Mouse (Mus musculus) stomach, postnatal 0 days (tissue): ENCODE data around the gene Timm29. TPM values are rescaled to one million over a fixed set of nuclear protein-coding genes. Genes with fewer than 3 reads are reported as not detected.
A peak's percentile ranks its signal among the peaks of the same experiment; 100 is the strongest.

Source experiments
- ATAC-seq: fragments of 200-750 bp; cut with Nextera tagmentation; 2 replicates; pipeline ENCODE4 v1.8.0; 2017; ENCODE audit not compliant: low FRiP score, low TSS enrichment
- DNase-seq: peaks from one replicate; pipeline ENCODE4 v3.0.0-alpha.2; 2016; ENCODE audit warnings: low spot score
- H3K27ac ChIP-seq: fragments of 300-500 bp; sonication (generic); replicated peaks from 2 replicates; pipeline ENCODE4 v1.5.1; 2014; ENCODE audit warnings: mild to moderate bottlenecking, control low read depth
- H3K27me3 ChIP-seq: fragments of 300-500 bp; sonication (generic); 2 replicates; pipeline ENCODE4 v1.6.1; 2014; ENCODE audit warnings: low read length; ENCODE audit not compliant: control insufficient read depth, insufficient read depth
- H3K36me3 ChIP-seq: fragments of 300-500 bp; sonication (generic); 2 replicates; pipeline ENCODE4 v1.6.1; 2014; ENCODE audit warnings: low read length, mixed read lengths; ENCODE audit not compliant: control insufficient read depth, insufficient read depth
- H3K4me1 ChIP-seq: fragments of 300-500 bp; sonication (generic); replicated peaks from 2 replicates; pipeline ENCODE4 v1.6.1; 2014; ENCODE audit warnings: antibody characterized with exemption; ENCODE audit not compliant: control insufficient read depth, insufficient read depth
- H3K4me2 ChIP-seq: fragments of 300-500 bp; sonication (generic); replicated peaks from 2 replicates; pipeline ENCODE4 v1.6.1; 2014; ENCODE audit warnings: low read depth, mild to moderate bottlenecking, control low read depth, moderate library complexity
- H3K4me3 ChIP-seq: fragments of 300-500 bp; sonication (generic); 2 replicates; pipeline ENCODE4 v1.5.1; 2014; ENCODE audit warnings: low read depth, low read length, control low read depth
- H3K9ac ChIP-seq: fragments of 300-500 bp; sonication (generic); 2 replicates; pipeline ENCODE4 v1.6.1; 2014; ENCODE audit warnings: mild to moderate bottlenecking, low read length, control low read depth, mixed read lengths
- H3K9me3 ChIP-seq: fragments of 300-500 bp; sonication (generic); 2 replicates; pipeline ENCODE4 v1.6.1; 2016; ENCODE audit warnings: low read length; ENCODE audit not compliant: control insufficient read depth
- CTCF ChIP-seq: IDR thresholded peaks from 2 replicates; pipeline ENCODE4 v1.5.1; 2016; ENCODE audit warnings: antibody characterized with exemption, low read depth, mild to moderate bottlenecking, moderate library complexity
- EP300 ChIP-seq: optimal IDR thresholded peaks from 2 replicates; pipeline ENCODE3; 2016; ENCODE audit warnings: antibody characterized with exemption
- WGBS: fragments of 180-500 bp; shearing (Covaris S2); extraction: QIAGEN DNeasy Blood & Tissue Kit; methylation state at CpG from one replicate; pipeline ENCODE4 v1.1.7; 2014; 5-methylcytosine and 5-hydroxymethylcytosine counted together
- polyA plus RNA-seq: library from polyadenylated mRNA; unstranded; fragments of >200 nt; fragmentation: Nextera tagmentation; extraction: Ambion mirVana; gene quantifications from 2 replicates; pipeline ENCODE4 v1.2.1, GENCODE M21; 2015

Gene Timm29
- polyA plus RNA-seq = 16.5 and 18.2 TPM in 2 replicates

GRCm38 (mm10) chr9:21592703-21593121, at the start of gene Timm29, which contains the start of gene Yipf2:
TSS of gene Timm29 (plus strand) at chr9:21592722.
TSS of gene Yipf2 (minus strand) at chr9:21592828.
- Histone ChIP-seq H3K27me3 (no peaks in the 10 kb centered on the region), H3K36me3 (peaks cover 17% of the 10 kb centered on the region), H3K27ac (peak within 1 kb of the TSS; percentile 90), H3K9ac (peak within 1 kb of the TSS; percentile 89), H3K4me3 (peak within 1 kb of the TSS; percentile 76), H3K4me1 (no peaks in the 10 kb centered on the region), H3K4me2 (peak within 1 kb of the TSS; percentile 97), H3K9me3 (no peaks in the 10 kb centered on the region)
- WGBS = 0% methylated on average over 30 of the region's 30 CpGs
- ATAC-seq (peak; percentile 93), DNase-seq (peak; percentile 90)
- TF ChIP-seq CTCF (no peak), EP300 (no peak)

- peak overlapping the region; percentile 57 for H3K4me2 ChIP-seq
- H3K36me3 ChIP-seq = no peaks in the 10 kb centered on the region
- 3% methylated on average over 9 of the region's 9 CpGs for WGBS
- DNase-seq = no peak
- peak overlapping the region; percentile 57 for H3K4me3 ChIP-seq
- peak overlapping the region; percentile 61 for H3K9ac ChIP-seq
- no peak for TF ChIP-seq EP300
- peak; percentile 21; the same call in 1 of the 2 replicates for TF ChIP-seq CTCF
- peak; percentile 82 for ATAC-seq
- H3K27me3 ChIP-seq = no peaks in the 10 kb centered on the region
- H3K4me1 ChIP-seq = peaks cover 3% of the 10 kb centered on the region; the same call in 1 of the 2 replicates
- no peaks in the 10 kb centered on the region for H3K9me3 ChIP-seq
- peak overlapping the region; percentile 90 for H3K27ac ChIP-seq
These were observed 47.1 kb upstream of the Timm29 start for GRCm38 (mm10) chr9:21545351-21545915.

GRCm38 (mm10) chr9:21545916-21546788, 46.4 kb upstream of the Timm29 start:
- Histone ChIP-seq H3K27ac (peak overlapping the region; percentile 90), H3K36me3 (no peaks in the 10 kb centered on the region), H3K4me3 (peak overlapping the region; percentile 57), H3K27me3 (no peaks in the 10 kb centered on the region), H3K4me2 (peak overlapping the region; percentile 57), H3K9ac (peak overlapping the region; percentile 95), H3K4me1 (peaks cover 3% of the 10 kb centered on the region; the same call in 1 of the 2 replicates), H3K9me3 (no peaks in the 10 kb centered on the region)
- WGBS = under 1% methylated on average over 62 of the region's 67 CpGs
- no peak for TF ChIP-seq EP300
- TF ChIP-seq CTCF = peak; percentile 71
- ATAC-seq (peak; percentile 94), DNase-seq (peak; percentile 100)

- no peak for DNase-seq
- Histone ChIP-seq H3K4me3 (peak within 1 kb of the TSS; percentile 77), H3K9me3 (no peaks in the 10 kb centered on the region), H3K36me3 (no peaks in the 10 kb centered on the region), H3K4me2 (peak within 1 kb of the TSS; percentile 83), H3K27ac (peak within 1 kb of the TSS; percentile 98), H3K27me3 (no peaks in the 10 kb centered on the region), H3K4me1 (peaks cover 3% of the 10 kb centered on the region; the same call in 1 of the 2 replicates), H3K9ac (peak within 1 kb of the TSS; percentile 95)
- 0% methylated on average over 1 of the region's 52 CpGs for WGBS
- no peak for ATAC-seq
- TF ChIP-seq CTCF = no peak
These were observed 45.8 kb upstream of the Timm29 start, which contains the start of gene Carm1 for GRCm38 (mm10) chr9:21546789-21547074. TSS of gene Carm1 (plus strand) at chr9:21546894.

- peak overlapping the region; percentile 95 for H3K9ac ChIP-seq
- H3K9me3 ChIP-seq = no peaks in the 10 kb centered on the region
- ATAC-seq = peak; percentile 36
- H3K4me3 ChIP-seq = peak overlapping the region; percentile 77
- no peaks in the 10 kb centered on the region for H3K27me3 ChIP-seq
- WGBS = under 1% methylated on average over 44 of the region's 66 CpGs
- TF ChIP-seq EP300 (no peak), CTCF (peak; percentile 46)
- H3K4me1 ChIP-seq = peaks cover 3% of the 10 kb centered on the region; the same call in 1 of the 2 replicates
- peak; percentile 76 for DNase-seq
- H3K4me2 ChIP-seq = peak overlapping the region; percentile 83
- H3K27ac ChIP-seq = peak overlapping the region; percentile 98
- no peaks in the 10 kb centered on the region for H3K36me3 ChIP-seq
These were observed 45.2 kb upstream of the Timm29 start for GRCm38 (mm10) chr9:21547075-21547941.
